Mouse (Mus musculus) thymus, adult 2 months (tissue): ENCODE measurements around the gene Nos3. TPM values are rescaled to one million over a fixed set of nuclear protein-coding genes. Genes with fewer than 3 reads are reported as not detected.
A peak's percentile ranks its signal among the peaks of the same experiment; 100 is the strongest.

Experiments used
- DNase-seq: peaks from one replicate; pipeline ENCODE4 v3.0.0; 2021
- H3K27ac ChIP-seq: fragments of 200-500 bp; 2 replicates; pipeline ENCODE4 v1.5.1; 2012; ENCODE audit warnings: low read length, control low read depth; ENCODE audit not compliant: control insufficient read depth, insufficient read depth
- H3K27me3 ChIP-seq: fragments of 200-500 bp; 2 replicates; pipeline ENCODE4 v1.6.1; 2012; ENCODE audit warnings: mild to moderate bottlenecking, low read length, moderate library complexity, mixed read lengths; ENCODE audit not compliant: control insufficient read depth, insufficient read depth
- H3K36me3 ChIP-seq: fragments of 200-500 bp; 2 replicates; pipeline ENCODE4 v1.6.1; 2012; ENCODE audit warnings: mild to moderate bottlenecking, low read length, moderate library complexity; ENCODE audit not compliant: control insufficient read depth, insufficient read depth
- H3K4me1 ChIP-seq: fragments of 200-500 bp; replicated peaks from 2 replicates; pipeline ENCODE4 v1.6.1; 2012; ENCODE audit warnings: low read length; ENCODE audit not compliant: control insufficient read depth, insufficient read depth
- H3K4me3 ChIP-seq: fragments of 200-500 bp; 2 replicates; pipeline ENCODE4 v1.5.1; 2012; ENCODE audit warnings: mild to moderate bottlenecking, low read length, control low read depth, moderate library complexity; ENCODE audit not compliant: control insufficient read depth, insufficient read depth
- CTCF ChIP-seq: fragments of 200-500 bp; IDR thresholded peaks from 2 replicates; pipeline ENCODE4 v1.5.1; 2012; ENCODE audit warnings: mild to moderate bottlenecking, control low read depth, low read length, moderate library complexity, borderline replicate concordance; ENCODE audit not compliant: control insufficient read depth, poor library complexity, insufficient read depth; ENCODE audit errors: extremely low read depth
- POLR2A ChIP-seq: fragments of 200-500 bp; IDR thresholded peaks from 2 replicates; pipeline ENCODE4 v1.6.1; 2012; ENCODE audit warnings: mild to moderate bottlenecking, low read length, control low read depth, moderate library complexity; ENCODE audit not compliant: control insufficient read depth, poor library complexity, insufficient read depth; ENCODE audit errors: extremely low read depth
- WGBS: fragments of 180-500 bp; shearing (Covaris S2); methylation state at CpG from one replicate; pipeline ENCODE4 v1.1.7; 2018; 5-methylcytosine and 5-hydroxymethylcytosine counted together
- polyA plus RNA-seq: library from polyadenylated mRNA; depleted of rRNA; stranded (reverse); fragments of >200 nt; gene quantifications from 2 replicates; pipeline ENCODE4 v1.2.3, GENCODE M21; 2012

The Nos3 gene
- polyA plus RNA-seq, 1 experiment = 5.7 TPM

- peak; percentile 85 for DNase-seq
- peak; percentile 83; the same call in 1 of the 2 replicates for TF ChIP-seq CTCF
- TF ChIP-seq POLR2A = no peak
- H3K4me1 ChIP-seq = peaks cover 16% of the 10 kb centered on the region
- no peak overlapping the region for H3K4me3 ChIP-seq
- H3K27ac ChIP-seq = no peak overlapping the region
- WGBS = 11% methylated on average over 7 of the region's 7 CpGs
- no peaks in the 10 kb centered on the region for H3K27me3 ChIP-seq
- H3K36me3 ChIP-seq = no peaks in the 10 kb centered on the region
Measured at GRCm38 (mm10) chr5:24357461-24357860, 7.1 kb upstream of the Nos3 start.

DNA sequence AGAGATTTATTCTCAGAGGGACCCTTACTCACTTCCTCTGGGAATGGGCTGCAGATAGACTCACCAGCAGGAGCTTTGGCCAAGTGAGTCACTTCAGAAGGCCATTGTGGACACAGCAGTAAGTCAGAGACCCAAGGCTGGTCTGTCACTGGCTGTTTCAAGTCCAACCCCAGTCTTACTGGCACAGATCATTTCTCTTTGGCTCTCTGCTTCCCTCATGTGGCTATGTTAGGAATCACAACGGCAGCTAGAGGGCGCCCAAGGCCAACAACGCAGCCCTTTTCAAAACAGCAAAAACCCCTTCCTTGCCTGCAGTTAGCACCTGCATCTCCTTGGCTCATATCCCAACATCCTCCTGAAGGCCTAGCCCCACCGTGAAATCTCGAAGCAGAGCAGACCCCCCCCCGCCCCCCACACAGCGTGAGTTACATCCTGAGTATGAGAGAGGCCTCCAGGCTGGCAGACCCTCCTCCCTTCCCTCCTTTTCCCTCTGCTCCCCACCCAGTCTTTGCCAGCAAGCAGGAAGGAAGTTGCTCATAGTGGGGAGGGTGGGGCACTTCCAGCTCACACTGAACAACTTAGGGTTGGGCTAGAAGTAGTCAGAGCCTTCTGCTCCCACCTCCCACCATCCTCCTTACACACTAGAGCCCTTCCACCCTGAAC lies 3.7 kb upstream of the Nos3 start:
- TF ChIP-seq CTCF (peak; percentile 68; the same call in 1 of the 2 replicates), POLR2A (no peak)
- Histone ChIP-seq H3K4me1 (peaks cover 9% of the 10 kb centered on the region), H3K27me3 (no peaks in the 10 kb centered on the region), H3K36me3 (no peaks in the 10 kb centered on the region), H3K4me3 (peak overlapping the region; percentile 21; the same call in 1 of the 2 replicates), H3K27ac (peak overlapping the region; percentile 47; the same call in 1 of the 2 replicates)
- peak; percentile 91 for DNase-seq
- WGBS = 0% methylated on average over 7 of the region's 7 CpGs

GRCm38 (mm10) chr5:24363467-24363866 lies 1.1 kb upstream of the Nos3 start:
- no peaks in the 10 kb centered on the region for H3K36me3 ChIP-seq
- TF ChIP-seq CTCF (no peak), POLR2A (no peak)
- H3K4me1 ChIP-seq = peaks cover 9% of the 10 kb centered on the region
- H3K27ac ChIP-seq = no peak overlapping the region
- H3K27me3 ChIP-seq = no peaks in the 10 kb centered on the region
- no peak overlapping the region for H3K4me3 ChIP-seq
- WGBS = 90% methylated on average over 2 of the region's 2 CpGs
- DNase-seq = no peak

DNA sequence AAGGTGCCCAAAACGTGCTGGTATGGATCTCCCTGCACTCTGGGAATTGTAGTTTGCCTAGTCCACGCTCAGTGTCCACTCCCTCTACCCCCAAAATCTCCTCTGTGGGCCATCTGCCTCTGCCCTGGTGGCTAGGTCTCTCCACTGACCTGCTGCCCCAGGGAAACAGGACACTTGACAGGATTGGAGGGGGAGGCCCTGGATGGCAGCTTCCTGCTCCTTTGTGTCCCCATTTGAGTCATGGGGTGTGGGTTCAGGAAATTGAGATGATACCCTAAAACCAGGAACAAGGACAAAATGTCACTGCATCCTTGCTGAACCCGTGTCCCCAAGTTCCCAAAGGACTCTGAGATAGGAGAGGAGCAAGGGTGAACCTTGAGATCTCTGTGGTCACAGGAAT lies 549 bp upstream of the Nos3 start:
- Histone ChIP-seq H3K27me3 (no peaks in the 10 kb centered on the region), H3K4me3 (no peak overlapping the region), H3K27ac (no peak overlapping the region), H3K4me1 (peaks cover 9% of the 10 kb centered on the region), H3K36me3 (no peaks in the 10 kb centered on the region)
- DNase-seq = no peak
- no peak for TF ChIP-seq POLR2A
- TF ChIP-seq CTCF = no peak
- 84% methylated on average over 3 of the region's 3 CpGs for WGBS

DNA sequence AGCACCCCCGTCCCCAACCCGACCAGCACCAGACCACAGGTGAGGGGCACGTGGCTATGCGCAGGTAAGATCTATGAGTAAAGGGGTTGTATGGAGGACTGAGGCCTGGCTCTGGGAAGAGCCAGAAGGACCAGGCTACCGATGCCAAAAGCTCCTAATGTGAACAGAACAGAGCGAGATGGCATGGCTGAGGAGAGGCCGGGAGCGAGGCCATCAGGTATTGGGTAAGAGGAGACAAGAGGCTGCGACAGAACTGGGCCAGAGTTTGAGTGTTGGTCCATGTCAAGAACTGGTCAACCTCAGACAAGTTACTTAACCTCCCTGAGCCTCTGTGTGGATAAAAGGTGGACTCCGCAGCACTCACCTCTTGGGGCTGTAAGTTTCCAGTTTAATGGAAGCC lies 353 bp downstream of the Nos3 start:
- Histone ChIP-seq H3K27ac (no peak overlapping the region), H3K27me3 (no peaks in the 10 kb centered on the region)

GRCm38 (mm10) chr5:24365528-24365927 lies 918 bp downstream of the Nos3 start:
- H3K4me1 ChIP-seq = peaks cover 9% of the 10 kb centered on the region
- H3K27ac ChIP-seq = no peak overlapping the region
- no peak for TF ChIP-seq CTCF
- TF ChIP-seq POLR2A = no peak
- WGBS = 11% methylated on average over 5 of the region's 5 CpGs
- no peaks in the 10 kb centered on the region for H3K36me3 ChIP-seq
- no peak overlapping the region for H3K4me3 ChIP-seq
- no peak for DNase-seq
- no peaks in the 10 kb centered on the region for H3K27me3 ChIP-seq

More for the DNA sequence above, 353 bp downstream of the Nos3 start:
- Histone ChIP-seq H3K4me3 (no peak overlapping the region), H3K36me3 (no peaks in the 10 kb centered on the region), H3K4me1 (peaks cover 9% of the 10 kb centered on the region)
- 93% methylated on average over 10 of the region's 10 CpGs for WGBS
- no peak for DNase-seq
- TF ChIP-seq POLR2A = no peak
- no peak for TF ChIP-seq CTCF
